Mouse (Mus musculus) macrophage (primary cell): ENCODE data around the gene Mycn. TPM values are rescaled to one million over a fixed set of nuclear protein-coding genes. Genes with fewer than 3 reads are reported as not detected.

Source experiments
- H3K27ac ChIP-seq: fragments of 350-480 bp; formaldehyde crosslinking; 2 replicates; pipeline ENCODE4 v1.9.0; 2021
- H3K36me3 ChIP-seq: fragments of 350-480 bp; formaldehyde crosslinking; 2 replicates; pipeline ENCODE4 v1.9.0; 2021; ENCODE audit errors: inconsistent target
- H3K4me3 ChIP-seq: fragments of 350-480 bp; formaldehyde crosslinking; 2 replicates; pipeline ENCODE4 v1.9.0; 2021; ENCODE audit errors: inconsistent target
- H3K79me2 ChIP-seq: fragments of 350-480 bp; formaldehyde crosslinking; 2 replicates; pipeline ENCODE4 v1.9.0; 2021; ENCODE audit errors: inconsistent target
- WGBS: methylation state at CpG from one replicate; pipeline ENCODE4 v1.1.7; 2026; ENCODE audit warnings: inconsistent platforms; ENCODE audit not compliant: missing documents; 5-methylcytosine and 5-hydroxymethylcytosine counted together
- polyA plus RNA-seq: library from polyadenylated mRNA; stranded (reverse); fragments of 250-400 nt; gene quantifications from 3 replicates; pipeline ENCODE4 v1.2.4, GENCODE M21; 2018; ENCODE audit warnings: inconsistent platforms

The Mycn gene
- polyA plus RNA-seq, 1 experiment from 2014 or later = not detected

GRCm38 (mm10) chr12:12906321-12906720 is 35.4 kb downstream of the Mycn start:
- no peak overlapping the region for H3K27ac ChIP-seq
- no peaks in the 10 kb centered on the region for H3K36me3 ChIP-seq
- no peaks in the 10 kb centered on the region for H3K79me2 ChIP-seq
- H3K4me3 ChIP-seq = no peak overlapping the region
- WGBS = 74% methylated on average over 8 of the region's 8 CpGs

- H3K27ac ChIP-seq = no peak overlapping the region
- no peak overlapping the region for H3K4me3 ChIP-seq
- no peaks in the 10 kb centered on the region for H3K36me3 ChIP-seq
- 39% methylated on average over 6 of the region's 6 CpGs for WGBS
- H3K79me2 ChIP-seq = no peaks in the 10 kb centered on the region
Observed at GRCm38 (mm10) chr12:12905117-12905516, 36.6 kb downstream of the Mycn start.

GRCm38 (mm10) chr12:12904512-12904953 is 37.2 kb downstream of the Mycn start:
- Histone ChIP-seq H3K79me2 (no peaks in the 10 kb centered on the region), H3K4me3 (no peak overlapping the region), H3K36me3 (no peaks in the 10 kb centered on the region), H3K27ac (no peak overlapping the region)
- 71% methylated on average over 23 of the region's 23 CpGs for WGBS

GRCm38 (mm10) chr12:12904086-12904485 is 37.6 kb downstream of the Mycn start:
- Histone ChIP-seq H3K36me3 (no peaks in the 10 kb centered on the region), H3K79me2 (no peaks in the 10 kb centered on the region), H3K27ac (no peak overlapping the region), H3K4me3 (no peak overlapping the region)
- WGBS = 55% methylated on average over 1 of the region's 1 CpGs

GRCm38 (mm10) chr12:12902403-12902802 is 39.3 kb downstream of the Mycn start:
- Histone ChIP-seq H3K27ac (no peak overlapping the region), H3K79me2 (no peaks in the 10 kb centered on the region), H3K4me3 (no peak overlapping the region), H3K36me3 (no peaks in the 10 kb centered on the region)
- 92% methylated on average over 1 of the region's 1 CpGs for WGBS

GRCm38 (mm10) chr12:12898356-12899126 is 43.2 kb downstream of the Mycn start:
- no peaks in the 10 kb centered on the region for H3K79me2 ChIP-seq
- H3K4me3 ChIP-seq = no peak overlapping the region
- no peak overlapping the region for H3K27ac ChIP-seq
- 86% methylated on average over 2 of the region's 2 CpGs for WGBS
- H3K36me3 ChIP-seq = no peaks in the 10 kb centered on the region

GRCm38 (mm10) chr12:12893986-12894385 is 47.7 kb downstream of the Mycn start:
- H3K36me3 ChIP-seq = no peaks in the 10 kb centered on the region
- 63% methylated on average over 7 of the region's 8 CpGs for WGBS
- H3K79me2 ChIP-seq = no peaks in the 10 kb centered on the region
- H3K27ac ChIP-seq = no peak overlapping the region
- H3K4me3 ChIP-seq = no peak overlapping the region

- Histone ChIP-seq H3K36me3 (no peaks in the 10 kb centered on the region), H3K4me3 (no peak overlapping the region), H3K79me2 (no peaks in the 10 kb centered on the region), H3K27ac (no peak overlapping the region)
- 94% methylated on average over 12 of the region's 15 CpGs for WGBS
Observed at GRCm38 (mm10) chr12:12886191-12886889, 55.4 kb downstream of the Mycn start.
